Mouse (Mus musculus) limb, embryonic 14.5 days (tissue): ENCODE measurements around the gene Ppp6r3. TPM values are rescaled to one million over a fixed set of nuclear protein-coding genes. Genes with fewer than 3 reads are reported as not detected.

Experiments
- ATAC-seq: fragments of 200-750 bp; cut with Nextera tagmentation; 2 replicates; pipeline ENCODE4 v1.8.0; 2017; ENCODE audit warnings: low read depth, moderate number of reproducible peaks, moderate TSS enrichment; ENCODE audit not compliant: low FRiP score
- DNase-seq: peaks from one replicate; pipeline ENCODE4 v3.0.0-alpha.2; 2015; ENCODE audit warnings: low spot score
- H3K27ac ChIP-seq: fragments of 300-500 bp; sonication (generic); replicated peaks from 2 replicates; pipeline ENCODE4 v1.5.1; 2014; ENCODE audit warnings: low read depth, mild to moderate bottlenecking, low read length, moderate library complexity, mixed read lengths
- H3K27me3 ChIP-seq: fragments of 300-500 bp; sonication (generic); 2 replicates; pipeline ENCODE4 v1.6.1; 2014; ENCODE audit warnings: low read length, mixed read lengths; ENCODE audit not compliant: control insufficient read depth, insufficient read depth
- H3K36me3 ChIP-seq: fragments of 300-500 bp; sonication (generic); 2 replicates; pipeline ENCODE4 v1.6.1; 2014; ENCODE audit warnings: mild to moderate bottlenecking, low read length, moderate library complexity, mixed read lengths; ENCODE audit not compliant: control insufficient read depth, insufficient read depth
- H3K4me1 ChIP-seq: fragments of 300-500 bp; sonication (generic); 2 replicates; pipeline ENCODE4 v1.6.1; 2014; ENCODE audit warnings: antibody characterized with exemption, low read length, mixed read lengths; ENCODE audit not compliant: control insufficient read depth, insufficient read depth
- H3K4me2 ChIP-seq: fragments of 300-500 bp; sonication (generic); replicated peaks from 2 replicates; pipeline ENCODE4 v1.6.1; 2014; ENCODE audit warnings: low read depth, mild to moderate bottlenecking, low read length, moderate library complexity; ENCODE audit not compliant: severe bottlenecking
- H3K4me3 ChIP-seq: fragments of 300-500 bp; sonication (generic); replicated peaks from 2 replicates; pipeline ENCODE4 v1.5.1; 2014; ENCODE audit warnings: low read length
- H3K9ac ChIP-seq: fragments of 300-500 bp; sonication (generic); 2 replicates; pipeline ENCODE4 v1.6.1; 2014; ENCODE audit warnings: mild to moderate bottlenecking, low read depth, low read length, moderate library complexity; ENCODE audit not compliant: severe bottlenecking
- H3K9me3 ChIP-seq: fragments of 300-500 bp; sonication (generic); 2 replicates; pipeline ENCODE4 v1.6.1; 2016; ENCODE audit warnings: low read length; ENCODE audit not compliant: control insufficient read depth
- POLR2A ChIP-seq: fragments of 200-500 bp; IDR thresholded peaks from 2 replicates; pipeline ENCODE4 v1.8.0; 2012; ENCODE audit warnings: inconsistent platforms, mild to moderate bottlenecking, moderate library complexity, borderline replicate concordance; ENCODE audit not compliant: insufficient read depth, insufficient read length; ENCODE audit errors: extremely low read depth
- WGBS: fragments of 180-500 bp; shearing (Covaris S2); extraction: QIAGEN DNeasy Blood & Tissue Kit; methylation state at CpG from one replicate; pipeline ENCODE4 v1.1.7; 2014; 5-methylcytosine and 5-hydroxymethylcytosine counted together
- polyA plus RNA-seq, 2 experiments: library from polyadenylated mRNA; depleted of rRNA in 1 of 2; stranded (reverse) in 1 of 2; unstranded in 1 of 2; fragments of >200 nt; fragmentation: Nextera tagmentation in 1 of 2; extraction: Ambion mirVana in 1 of 2; gene quantifications; 2 replicates each; pipeline versions ENCODE4 v1.2.1 to v1.2.3; 2012 to 2014

Gene Ppp6r3
- polyA plus RNA-seq, 2 experiments: 61.3 to 78.7 TPM

DNA sequence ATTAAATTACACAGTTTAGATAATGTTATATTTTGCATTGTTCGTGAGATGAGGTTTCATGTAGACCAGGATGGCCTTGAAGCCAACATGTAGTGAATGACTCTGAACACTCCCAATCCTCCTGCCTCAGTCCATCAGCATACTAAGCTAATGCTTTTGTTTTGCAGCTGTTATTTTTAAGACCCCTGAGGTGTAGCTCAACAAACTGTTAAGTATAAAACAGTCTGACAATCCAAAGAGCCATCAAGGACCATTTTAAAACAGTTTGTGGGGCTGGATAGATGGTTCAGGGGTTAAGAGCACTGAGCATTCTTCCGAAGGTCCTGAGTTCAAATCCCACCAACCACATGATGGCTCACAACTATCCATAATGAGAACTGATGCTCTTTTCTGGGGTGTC is 13.3 kb downstream of the Ppp6r3 start:
- Histone ChIP-seq H3K27me3 (no peaks in the 10 kb centered on the region), H3K9me3 (no peaks in the 10 kb centered on the region), H3K4me1 (no peaks in the 10 kb centered on the region), H3K27ac (no peak overlapping the region), H3K4me2 (no peak overlapping the region), H3K36me3 (peaks cover 3% of the 10 kb centered on the region; the same call in 1 of the 2 replicates), H3K4me3 (no peak overlapping the region), H3K9ac (no peak overlapping the region)
- no peak for ATAC-seq
- WGBS: 95% methylated on average over 2 of the region's 2 CpGs
- no peak for DNase-seq
- no peak for TF ChIP-seq POLR2A

DNA sequence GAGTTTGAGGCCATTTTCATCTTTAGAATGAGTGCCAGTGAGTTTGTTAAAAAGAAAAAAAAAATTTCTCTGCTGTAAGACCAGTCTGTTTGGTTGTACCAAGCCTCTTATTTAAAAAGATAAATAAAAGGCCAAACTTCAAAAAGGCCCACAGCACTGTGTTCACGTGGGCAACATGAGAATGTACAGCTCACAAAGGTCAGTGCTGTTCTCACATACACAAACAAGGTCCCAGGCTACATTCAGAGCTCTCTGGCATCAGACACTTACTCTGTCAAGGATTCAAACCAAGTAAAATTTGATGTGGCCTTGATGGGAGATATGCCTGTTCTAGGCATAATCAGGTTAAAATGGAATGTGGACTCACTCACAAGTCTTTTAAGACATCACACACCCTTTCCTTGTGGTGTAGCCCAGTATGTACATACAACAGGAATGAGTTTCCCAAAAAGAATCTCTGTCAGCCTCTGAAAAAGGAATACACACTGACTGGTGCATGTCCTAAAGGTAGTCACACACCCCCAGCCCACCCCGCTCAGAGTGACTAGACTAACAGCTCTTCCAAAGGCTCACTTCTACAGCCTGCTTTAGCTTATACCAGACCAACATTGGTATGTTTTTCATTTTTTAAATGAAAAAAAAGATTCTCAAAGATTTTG is 19.3 kb downstream of the Ppp6r3 start:
- H3K27ac ChIP-seq: no peak overlapping the region
- WGBS: 94% methylated on average over 2 of the region's 2 CpGs

DNA sequence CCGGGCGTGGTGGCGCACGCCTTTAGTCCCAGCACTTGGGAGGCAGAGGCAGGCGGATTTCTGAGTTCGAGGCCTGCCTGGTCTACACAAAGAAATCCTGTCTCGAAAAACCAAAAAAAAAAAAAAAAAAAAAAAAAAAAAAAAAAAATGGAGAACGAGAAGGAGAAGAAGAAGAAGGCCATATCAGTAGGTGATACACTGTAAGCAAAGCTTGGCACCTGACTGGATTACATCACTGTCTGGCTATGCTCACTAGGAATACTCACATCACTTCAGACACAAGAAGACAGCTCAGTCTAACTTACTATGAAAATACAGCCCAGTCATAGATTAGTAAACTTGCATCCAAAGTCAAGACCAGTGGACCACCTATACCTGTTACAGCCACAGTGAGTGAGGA is 20.8 kb downstream of the Ppp6r3 start:
- H3K36me3 ChIP-seq: 0 out of 2 replicates have a peak, but pooled peaks cover under 1% of the 10 kb centered on the region
- H3K4me1 ChIP-seq: no peaks in the 10 kb centered on the region
- no peak overlapping the region for H3K27ac ChIP-seq
- no peaks in the 10 kb centered on the region for H3K27me3 ChIP-seq
- H3K9me3 ChIP-seq: no peaks in the 10 kb centered on the region
- no peak overlapping the region for H3K9ac ChIP-seq
- H3K4me3 ChIP-seq: no peak overlapping the region
- DNase-seq: no peak
- no peak for ATAC-seq
- TF ChIP-seq POLR2A: no peak
- H3K4me2 ChIP-seq: no peak overlapping the region
- WGBS: 96% methylated on average over 8 of the region's 8 CpGs

More for the DNA sequence above, 19.3 kb downstream of the Ppp6r3 start:
- ATAC-seq (no peak), DNase-seq (no peak)
- H3K4me3 ChIP-seq: no peak overlapping the region
- TF ChIP-seq POLR2A: no peak
- no peaks in the 10 kb centered on the region for H3K9me3 ChIP-seq
- no peak overlapping the region for H3K4me2 ChIP-seq
- 0 out of 2 replicates have a peak, but pooled peaks cover 3% of the 10 kb centered on the region for H3K36me3 ChIP-seq
- no peaks in the 10 kb centered on the region for H3K4me1 ChIP-seq
- H3K9ac ChIP-seq: no peak overlapping the region
- H3K27me3 ChIP-seq: no peaks in the 10 kb centered on the region

GRCm38 (mm10) chr19:3551573-3552159 is 23.9 kb downstream of the Ppp6r3 start:
- Histone ChIP-seq H3K27me3 (no peaks in the 10 kb centered on the region), H3K4me2 (no peak overlapping the region), H3K9ac (no peak overlapping the region), H3K4me1 (no peaks in the 10 kb centered on the region), H3K9me3 (no peaks in the 10 kb centered on the region), H3K27ac (no peak overlapping the region), H3K4me3 (no peak overlapping the region), H3K36me3 (0 out of 2 replicates have a peak, but pooled peaks cover 7% of the 10 kb centered on the region)
- ATAC-seq (no peak), DNase-seq (no peak)
- TF ChIP-seq POLR2A: no peak
- WGBS: 62% methylated on average over 4 of the region's 4 CpGs

GRCm38 (mm10) chr19:3550101-3550500 is 25.4 kb downstream of the Ppp6r3 start:
- H3K36me3 ChIP-seq: 0 out of 2 replicates have a peak, but pooled peaks cover 7% of the 10 kb centered on the region
- DNase-seq: no peak
- no peaks in the 10 kb centered on the region for H3K9me3 ChIP-seq
- no peak overlapping the region for H3K4me2 ChIP-seq
- no peak overlapping the region for H3K9ac ChIP-seq
- H3K27me3 ChIP-seq: no peaks in the 10 kb centered on the region
- no peak for ATAC-seq
- TF ChIP-seq POLR2A: no peak
- WGBS: 87% methylated on average over 1 of the region's 1 CpGs
- no peak overlapping the region for H3K4me3 ChIP-seq
- no peaks in the 10 kb centered on the region for H3K4me1 ChIP-seq
- H3K27ac ChIP-seq: no peak overlapping the region
